Mouse (Mus musculus) small intestine, adult 10 weeks (tissue): ENCODE data around the gene Ddx3y. TPM values are rescaled to one million over a fixed set of nuclear protein-coding genes. Genes with fewer than 3 reads are reported as not detected.

Experiments
- polyA plus RNA-seq: library from polyadenylated mRNA; stranded (reverse); fragments of 350-450 nt; fragmentation: Illumina TruSeq; extraction: RNeasy Lipid Tissue Mini Kit (QIAGEN cat#74804); gene quantifications from one replicate; pipeline ENCODE4 v1.2.3, GENCODE M21; 2014; ENCODE audit warnings: low replicate concordance

Gene Ddx3y
- not detected for polyA plus RNA-seq

DNA sequence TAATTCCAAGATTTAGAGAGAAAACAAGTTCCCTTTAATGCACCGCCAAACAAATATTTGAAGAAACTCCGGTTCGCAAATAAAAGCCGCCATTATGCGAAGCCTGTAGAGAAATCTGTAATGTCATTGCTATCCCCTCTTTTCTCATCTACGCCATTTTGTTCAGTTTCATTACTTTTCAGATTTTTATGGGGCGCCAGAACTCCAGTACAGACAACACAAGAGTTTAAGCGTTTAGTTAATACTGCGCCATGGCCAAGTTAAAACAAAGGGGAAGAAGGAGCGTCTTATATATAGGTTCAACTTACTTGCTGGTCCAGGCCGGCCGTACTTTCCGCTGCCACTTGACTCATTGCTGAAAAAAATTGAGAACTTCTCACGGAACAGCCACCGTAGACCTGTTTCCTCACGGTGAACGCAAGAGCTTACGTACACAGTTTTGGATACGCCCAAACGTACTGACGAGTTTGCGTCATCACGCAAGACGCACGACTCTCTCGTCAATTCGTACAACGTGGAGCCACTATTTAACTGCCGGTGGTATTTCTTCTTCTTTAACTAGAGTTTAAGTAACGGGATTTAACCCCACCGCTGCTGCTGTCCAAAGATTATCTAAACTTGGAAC lies at the start of gene Ddx3y:
Ddx3y (minus strand) TSS at position 459 of the 625 bp plus-strand sequence.

DNA sequence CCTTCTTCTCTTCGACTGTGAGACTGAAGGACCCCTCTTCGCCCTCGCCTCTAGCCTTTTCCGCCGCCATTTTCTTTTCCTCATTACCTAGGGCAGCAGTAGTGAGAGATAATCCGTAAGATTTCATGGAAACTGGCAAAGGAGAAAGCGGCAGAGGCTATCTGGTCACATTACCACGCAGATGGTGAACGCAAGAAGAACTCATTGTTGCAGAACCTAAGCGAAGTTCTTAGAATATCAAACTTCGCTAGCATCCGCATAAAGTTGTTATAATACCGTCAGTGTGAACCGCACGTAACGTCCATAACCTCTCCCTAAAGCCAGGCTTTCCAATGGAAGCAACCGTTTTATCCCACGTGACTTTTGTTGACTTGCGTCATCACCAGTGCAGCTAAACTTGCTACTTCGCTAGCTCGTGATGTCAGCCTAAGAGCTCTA lies 41.0 kb downstream of the Ddx3y start, which contains the start of gene Uty:
Uty (minus strand) TSS at position 334 of the 438 bp plus-strand sequence.

Other genes with a start within 250 kb of the Ddx3y start
- gene Uty, start 40.9 kb downstream of the Ddx3y start, polyA plus RNA-seq = not detected
- not detected for gene Usp9y, start 173.2 kb upstream of the Ddx3y start, polyA plus RNA-seq